Mouse (Mus musculus) heart, postnatal 0 days (tissue): Measurements from ENCODE around the gene Gm28635.

Experiments
- CTCF ChIP-seq: IDR thresholded peaks from 2 replicates; pipeline ENCODE4 v1.5.1; 2016; ENCODE audit warnings: antibody characterized with exemption, control low read depth, low read depth
- EP300 ChIP-seq: IDR thresholded peaks from 2 replicates; pipeline ENCODE4 v1.6.1; 2016; ENCODE audit warnings: antibody characterized with exemption, low read depth

- TF ChIP-seq EP300 (no peak), CTCF (no peak)
These were observed 76.9 kb downstream of the Gm28635 start for GRCm38 (mm10) chr2:84600977-84601376.
